Mouse (Mus musculus): ENCODE measurements around the gene Napsa.

DNA sequence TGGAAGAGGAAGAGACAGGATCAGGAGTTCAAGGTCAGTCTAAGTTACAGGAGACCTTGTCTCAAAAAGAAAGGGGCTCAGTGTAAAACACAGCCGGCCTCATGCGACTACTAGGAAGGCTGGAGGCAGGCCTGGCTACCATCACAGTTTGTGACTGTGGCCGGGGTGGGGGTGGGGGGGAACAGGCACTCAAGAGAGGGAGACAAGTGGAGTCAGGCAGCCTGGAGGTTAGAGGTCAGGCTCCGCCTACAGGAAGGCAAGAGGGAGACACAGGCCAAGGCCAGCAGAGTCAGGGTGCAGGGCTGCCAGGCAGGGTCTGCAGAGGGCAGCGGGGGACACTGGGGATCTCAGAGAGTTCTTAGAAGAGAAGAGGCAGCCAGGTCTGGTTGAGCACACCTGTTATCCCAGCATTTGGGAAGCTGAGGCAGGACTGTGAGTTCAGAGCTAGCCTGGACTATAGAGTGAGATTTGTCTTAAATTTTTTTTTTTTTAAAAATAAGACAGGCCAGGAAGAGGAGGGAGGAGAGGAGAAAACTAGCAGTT lies 24.9 kb downstream of the Napsa start:
- TF ChIP-seq CTCF (IDR thresholded peaks at IDR 0.05; ENCODE audit: extremely low read depth, insufficient read depth, insufficient read length, insufficient replicate concordance) (no peak), POLR2A (IDR thresholded peaks at IDR 0.05; ENCODE audit: low read depth, low read length) (no peak)
